Mouse (Mus musculus) liver, embryonic 16.5 days (tissue): ENCODE results near the gene Kcnab3. TPM values are rescaled to one million over a fixed set of nuclear protein-coding genes. Genes with fewer than 3 reads are reported as not detected.
A peak's percentile ranks its signal among the peaks of the same experiment; 100 is the strongest.

ENCODE experiments used
- ATAC-seq: fragments of 200-750 bp; cut with Nextera tagmentation; 2 replicates; pipeline ENCODE4 v1.8.0; 2017; ENCODE audit warnings: low read depth, mild to moderate bottlenecking, moderate number of reproducible peaks, moderate library complexity
- H3K27ac ChIP-seq: fragments of 300-500 bp; sonication (generic); 2 replicates; pipeline ENCODE4 v1.5.1; 2014; ENCODE audit warnings: mild to moderate bottlenecking, low read length
- H3K27me3 ChIP-seq: fragments of 300-500 bp; sonication (generic); 2 replicates; pipeline ENCODE4 v1.6.1; 2014; ENCODE audit warnings: low read depth, low read length, mixed read lengths; ENCODE audit not compliant: control insufficient read depth, insufficient read depth
- H3K36me3 ChIP-seq: fragments of 300-500 bp; sonication (generic); 2 replicates; pipeline ENCODE4 v1.6.1; 2014; ENCODE audit warnings: mild to moderate bottlenecking; ENCODE audit not compliant: control insufficient read depth, insufficient read depth
- H3K4me1 ChIP-seq: fragments of 300-500 bp; sonication (generic); 2 replicates; pipeline ENCODE4 v1.6.1; 2014; ENCODE audit warnings: low read depth, low read length, mixed read lengths; ENCODE audit not compliant: control insufficient read depth
- H3K4me2 ChIP-seq: fragments of 300-500 bp; sonication (generic); 2 replicates; pipeline ENCODE4 v1.6.1; 2014; ENCODE audit warnings: low read depth, low read length, mixed read lengths
- H3K4me3 ChIP-seq: fragments of 300-500 bp; sonication (generic); 2 replicates; pipeline ENCODE4 v1.5.1; 2014; ENCODE audit warnings: low read depth, mild to moderate bottlenecking, low read length
- H3K9ac ChIP-seq: fragments of 300-500 bp; sonication (generic); 2 replicates; pipeline ENCODE4 v1.6.1; 2014; ENCODE audit warnings: low read depth, low read length
- H3K9me3 ChIP-seq: fragments of 300-500 bp; sonication (generic); replicated peaks from 2 replicates; pipeline ENCODE4 v1.6.1; 2016; ENCODE audit warnings: low read length; ENCODE audit not compliant: control insufficient read depth
- WGBS: fragments of 180-500 bp; shearing (Covaris S2); extraction: QIAGEN DNeasy Blood & Tissue Kit; methylation state at CpG from one replicate; pipeline ENCODE4 v1.1.7; 2014; ENCODE audit not compliant: insufficient replicate concordance; 5-methylcytosine and 5-hydroxymethylcytosine counted together
- polyA plus RNA-seq: library from polyadenylated mRNA; unstranded; fragments of >200 nt; fragmentation: Nextera tagmentation; extraction: Ambion mirVana; gene quantifications from 2 replicates; pipeline ENCODE4 v1.2.1, GENCODE M21; 2015

Gene Kcnab3
- polyA plus RNA-seq, 1 experiment from 2014 or later, result 0.05 TPM

DNA sequence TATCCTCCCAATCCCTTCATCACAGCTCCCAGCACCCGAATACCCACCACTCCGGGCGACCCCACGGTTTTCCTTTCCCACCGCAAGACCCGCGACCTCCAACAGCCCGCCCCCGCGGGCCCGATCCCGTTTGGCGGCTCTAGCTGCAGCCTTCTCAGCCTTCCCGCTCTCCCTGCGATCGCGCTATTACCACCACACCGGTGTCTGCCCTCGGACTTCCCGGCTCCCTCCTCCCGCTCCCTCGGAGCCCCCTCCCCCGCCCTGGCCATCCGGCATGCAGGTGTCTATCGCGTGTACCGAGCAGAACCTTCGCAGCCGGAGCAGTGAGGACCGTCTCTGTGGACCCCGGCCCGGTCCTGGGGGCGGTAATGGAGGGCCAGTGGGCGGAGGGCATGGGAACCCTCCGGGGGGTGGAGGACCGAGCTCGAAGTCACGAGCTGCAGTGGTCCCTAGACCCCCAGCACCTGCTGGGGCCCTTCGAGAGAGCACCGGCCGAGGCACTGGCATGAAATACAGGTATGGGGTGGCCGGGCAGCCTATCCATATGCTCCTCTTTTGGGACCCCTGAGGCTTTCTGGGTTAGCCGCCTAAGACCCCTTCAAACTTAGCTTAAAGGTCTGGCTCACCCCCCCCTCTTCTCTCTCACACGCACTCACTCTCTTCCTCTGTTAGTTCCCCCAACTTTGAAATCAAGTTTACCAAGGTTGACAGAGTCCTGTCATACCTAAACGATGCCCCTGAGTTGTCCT, 524 bp downstream of the Kcnab3 start:
- no peak for ATAC-seq
- H3K4me1 ChIP-seq, result peaks cover 34% of the 10 kb centered on the region
- 1% methylated on average over 45 of the region's 45 CpGs for WGBS

DNA sequence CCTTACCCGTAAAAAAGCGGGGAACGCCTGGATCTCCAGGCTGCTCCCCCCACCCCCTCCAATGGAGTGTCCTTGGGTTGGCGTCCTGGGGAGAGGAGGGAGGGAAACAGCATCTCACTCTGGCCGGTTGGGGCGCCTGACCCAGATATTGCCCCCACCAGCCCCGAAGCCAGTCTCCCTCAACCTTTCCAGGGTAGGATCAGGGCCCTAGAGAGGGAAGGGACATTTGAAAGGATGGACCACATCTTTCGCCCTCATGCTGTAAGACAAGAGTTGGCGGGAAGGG, 1.0 kb downstream of the Kcnab3 start:
- H3K9ac ChIP-seq, result no peak overlapping the region
- peaks cover 43% of the 10 kb centered on the region for H3K27me3 ChIP-seq
- no peaks in the 10 kb centered on the region for H3K9me3 ChIP-seq
- no peak overlapping the region for H3K4me3 ChIP-seq
- ATAC-seq, result no peak
- H3K36me3 ChIP-seq, result no peaks in the 10 kb centered on the region
- H3K4me2 ChIP-seq, result no peak overlapping the region
- H3K27ac ChIP-seq, result no peak overlapping the region
- peaks cover 31% of the 10 kb centered on the region for H3K4me1 ChIP-seq
- WGBS, result 17% methylated on average over 8 of the region's 9 CpGs

More for the DNA sequence above, 524 bp downstream of the Kcnab3 start:
- Histone ChIP-seq H3K9ac (peak overlapping the region; percentile 50), H3K4me2 (peak overlapping the region; percentile 96), H3K27me3 (peaks cover 42% of the 10 kb centered on the region), H3K9me3 (no peaks in the 10 kb centered on the region), H3K36me3 (no peaks in the 10 kb centered on the region), H3K27ac (no peak overlapping the region), H3K4me3 (peak overlapping the region; percentile 60)

- Histone ChIP-seq H3K36me3 (no peaks in the 10 kb centered on the region), H3K4me3 (no peak overlapping the region), H3K4me2 (no peak overlapping the region), H3K9me3 (no peaks in the 10 kb centered on the region), H3K27me3 (peaks cover 43% of the 10 kb centered on the region), H3K27ac (no peak overlapping the region), H3K4me1 (peaks cover 31% of the 10 kb centered on the region), H3K9ac (no peak overlapping the region)
- WGBS, result 14% methylated on average over 6 of the region's 6 CpGs
- ATAC-seq, result no peak
Measured at GRCm38 (mm10) chr11:69327648-69328047, 1.6 kb downstream of the Kcnab3 start.

DNA sequence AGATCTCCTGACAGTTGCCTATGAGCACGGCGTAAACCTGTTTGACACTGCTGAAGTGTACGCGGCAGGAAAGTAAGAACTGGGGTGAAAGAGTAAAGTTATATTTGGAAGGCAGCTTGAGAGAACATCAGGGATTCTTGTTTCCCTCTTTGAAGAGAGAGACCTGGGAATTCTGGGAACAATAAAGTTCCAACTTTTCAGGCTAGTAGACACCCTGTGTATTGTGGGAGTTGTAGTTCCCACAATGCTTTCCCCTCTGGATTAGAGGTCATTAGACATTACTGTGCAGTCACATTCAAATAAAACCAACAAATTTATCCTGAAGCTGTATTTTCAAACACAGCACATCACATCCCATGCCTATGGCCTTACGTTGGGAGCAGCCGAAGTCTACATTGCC, 2.5 kb downstream of the Kcnab3 start:
- peaks cover 31% of the 10 kb centered on the region for H3K4me1 ChIP-seq
- no peak for ATAC-seq
- no peaks in the 10 kb centered on the region for H3K36me3 ChIP-seq
- WGBS, result 77% methylated on average over 6 of the region's 6 CpGs
- no peak overlapping the region for H3K27ac ChIP-seq
- H3K4me3 ChIP-seq, result no peak overlapping the region
- H3K4me2 ChIP-seq, result no peak overlapping the region
- peaks cover 43% of the 10 kb centered on the region for H3K27me3 ChIP-seq
- H3K9me3 ChIP-seq, result no peaks in the 10 kb centered on the region
- H3K9ac ChIP-seq, result no peak overlapping the region

DNA sequence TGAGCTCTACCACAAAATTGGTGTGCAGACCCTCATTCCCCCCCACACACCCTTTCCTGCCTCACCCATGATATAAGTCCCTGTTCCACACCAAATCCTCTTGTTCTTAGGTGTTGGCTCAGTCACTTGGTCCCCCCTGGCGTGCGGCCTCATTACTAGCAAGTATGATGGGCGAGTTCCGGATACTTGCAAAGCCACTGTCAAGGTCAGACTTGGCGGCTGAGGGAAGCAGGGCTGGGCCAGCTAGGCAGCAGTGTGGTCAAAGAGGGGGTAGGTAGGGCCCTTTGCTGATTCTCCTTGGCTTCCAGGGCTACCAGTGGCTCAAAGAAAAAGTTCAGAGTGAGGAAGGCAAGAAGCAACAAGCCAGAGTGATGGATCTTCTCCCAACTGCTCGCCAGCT, 5.1 kb downstream of the Kcnab3 start:
- peaks cover 15% of the 10 kb centered on the region for H3K4me1 ChIP-seq
- H3K27ac ChIP-seq, result no peak overlapping the region
- H3K36me3 ChIP-seq, result no peaks in the 10 kb centered on the region
- WGBS, result 79% methylated on average over 6 of the region's 6 CpGs
- H3K27me3 ChIP-seq, result peaks cover 43% of the 10 kb centered on the region
- no peak for ATAC-seq
- H3K9ac ChIP-seq, result no peak overlapping the region
- no peak overlapping the region for H3K4me2 ChIP-seq
- H3K9me3 ChIP-seq, result no peaks in the 10 kb centered on the region
- no peak overlapping the region for H3K4me3 ChIP-seq

DNA sequence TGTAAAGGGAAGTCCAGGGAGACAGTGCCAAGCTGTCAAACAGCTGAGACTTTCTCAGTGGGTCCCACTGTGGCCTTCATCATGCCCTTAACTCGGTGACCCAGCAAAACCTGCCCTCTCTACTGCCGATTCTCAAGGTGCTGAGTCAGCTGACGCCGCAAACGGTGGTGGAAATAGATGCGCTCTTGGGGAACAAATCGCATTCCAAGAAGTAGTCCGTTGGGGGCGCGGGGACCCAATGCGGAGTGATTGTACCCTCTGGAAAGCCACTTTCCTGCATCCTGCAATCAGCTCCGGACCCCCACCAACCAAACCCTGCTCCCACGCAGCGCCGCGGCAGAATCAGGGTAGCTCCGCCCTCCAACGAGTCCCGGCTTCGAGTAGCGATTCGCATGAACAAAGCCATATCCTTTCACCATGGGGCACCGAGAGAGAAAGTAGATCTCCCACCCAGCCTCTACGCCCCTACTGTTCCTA, 5.9 kb downstream of the Kcnab3 start:
- peak overlapping the region; percentile 56 for H3K4me3 ChIP-seq
- H3K27ac ChIP-seq, result no peak overlapping the region
- no peaks in the 10 kb centered on the region for H3K9me3 ChIP-seq
- H3K4me1 ChIP-seq, result peaks cover 8% of the 10 kb centered on the region; the same call in 1 of the 2 replicates
- peaks cover 35% of the 10 kb centered on the region for H3K27me3 ChIP-seq
- 0 out of 2 replicates have a peak, but pooled peaks have one; percentile 40 for ATAC-seq
- H3K9ac ChIP-seq, result peak overlapping the region; percentile 32
- WGBS, result 2% methylated on average over 24 of the region's 24 CpGs
- H3K4me2 ChIP-seq, result peak overlapping the region; percentile 67
- no peaks in the 10 kb centered on the region for H3K36me3 ChIP-seq

GRCm38 (mm10) chr11:69332713-69333253, 6.7 kb downstream of the Kcnab3 start:
- Histone ChIP-seq H3K4me3 (no peak overlapping the region), H3K9ac (no peak overlapping the region), H3K9me3 (no peaks in the 10 kb centered on the region), H3K36me3 (no peaks in the 10 kb centered on the region), H3K4me2 (0 out of 2 replicates have a peak overlapping the region, but pooled peaks have one; percentile 67), H3K27me3 (peaks cover 27% of the 10 kb centered on the region), H3K4me1 (peaks cover 8% of the 10 kb centered on the region; the same call in 1 of the 2 replicates), H3K27ac (no peak overlapping the region)
- ATAC-seq, result no peak
- WGBS, result 30% methylated on average over 8 of the region's 8 CpGs

- Histone ChIP-seq H3K4me1 (peaks cover 8% of the 10 kb centered on the region; the same call in 1 of the 2 replicates), H3K36me3 (no peaks in the 10 kb centered on the region), H3K27ac (no peak overlapping the region), H3K27me3 (peaks cover 20% of the 10 kb centered on the region), H3K4me2 (no peak overlapping the region), H3K4me3 (no peak overlapping the region), H3K9ac (no peak overlapping the region), H3K9me3 (no peaks in the 10 kb centered on the region)
- WGBS, result 16% methylated on average over 3 of the region's 3 CpGs
- ATAC-seq, result peak; percentile 72
Measured at GRCm38 (mm10) chr11:69333922-69334321, 7.9 kb downstream of the Kcnab3 start.

DNA sequence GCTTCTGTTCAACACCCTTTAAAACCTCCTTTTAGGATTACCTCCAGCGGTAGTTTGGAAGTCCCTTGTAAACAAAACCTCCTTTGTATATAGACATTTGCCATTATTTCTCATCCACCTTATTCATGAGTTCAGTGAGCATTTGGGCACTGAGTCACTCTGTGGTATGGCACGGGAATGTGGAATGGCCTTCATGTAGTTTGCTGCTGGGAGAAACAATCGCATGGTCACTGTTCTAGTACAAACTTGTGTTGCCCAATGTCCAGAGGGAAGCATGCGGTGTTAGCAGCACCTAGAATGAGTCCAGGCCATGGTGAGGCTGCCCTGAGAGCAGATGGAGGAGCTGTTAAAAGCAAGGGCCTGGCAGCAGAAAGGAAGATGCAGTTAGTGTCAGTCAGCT, 8.7 kb downstream of the Kcnab3 start:
- Histone ChIP-seq H3K27me3 (peaks cover 24% of the 10 kb centered on the region), H3K9ac (no peak overlapping the region)

More for the DNA sequence above, 8.7 kb downstream of the Kcnab3 start:
- Histone ChIP-seq H3K4me2 (no peak overlapping the region), H3K27ac (no peak overlapping the region), H3K4me1 (peaks cover 8% of the 10 kb centered on the region; the same call in 1 of the 2 replicates), H3K36me3 (no peaks in the 10 kb centered on the region), H3K4me3 (no peak overlapping the region), H3K9me3 (no peaks in the 10 kb centered on the region)
- WGBS, result 60% methylated on average over 4 of the region's 4 CpGs
- ATAC-seq, result no peak
